Mouse (Mus musculus): Measurements from ENCODE around the gene Ube2u. TPM values are rescaled to one million over a fixed set of nuclear protein-coding genes. Genes with fewer than 3 reads are reported as not detected.
"Not testable (repeated sequence)": the region's sequence is repeated elsewhere in the genome, so short reads cannot be mapped to it uniquely, and the experiment has no call there.

Gene Ube2u
- polyA plus RNA-seq (2016; fragmentation: Nextera tagmentation; extraction: Ambion mirVana), result 0.69 and 0.88 TPM in 2 replicates

DNA sequence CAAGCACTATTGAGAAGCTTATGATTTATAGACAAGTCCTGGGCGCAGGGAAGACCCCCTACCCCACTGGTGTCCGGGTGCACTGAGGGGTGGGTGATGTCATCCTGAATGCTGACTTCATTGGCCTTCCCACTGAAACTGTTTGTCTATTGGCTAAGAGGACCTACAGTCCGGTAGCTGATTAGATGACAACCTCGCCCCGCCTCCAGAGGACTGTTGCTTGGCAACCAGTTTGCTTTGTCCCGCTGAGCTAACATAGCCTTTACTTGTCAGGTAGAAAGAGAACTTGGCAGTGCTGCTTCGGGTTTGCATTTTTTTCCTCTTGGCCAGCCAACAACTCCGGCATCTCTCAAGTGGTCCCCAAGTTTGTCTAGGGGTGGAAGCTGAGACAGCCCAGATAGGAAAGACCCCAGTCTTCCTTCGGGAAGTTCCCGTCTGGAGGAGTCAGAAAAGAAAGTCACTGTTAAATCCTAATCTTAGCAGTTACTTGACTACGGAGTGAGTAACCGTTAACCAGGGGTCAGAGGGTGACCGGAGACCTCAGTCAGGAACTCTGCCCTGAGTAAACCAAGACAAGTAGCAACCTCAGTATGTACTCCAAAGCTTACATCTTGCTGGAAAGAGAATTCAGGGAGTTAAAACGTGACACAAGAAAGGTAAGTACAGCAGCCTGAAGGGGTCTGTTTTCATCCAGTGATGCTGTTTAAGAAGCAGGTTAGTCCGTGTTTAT, at the start of gene Ube2u:
Ube2u (plus strand) TSS at position 258 of the 730 bp plus-strand sequence.
- Histone ChIP-seq H3K4me3 (replicated peaks) (peak within 1 kb of the TSS; percentile 31), H3K9me3 (no peaks in the 10 kb centered on the region), H3K4me2 (peak within 1 kb of the TSS; percentile 48), H3K27ac (no peak within 1 kb of the TSS), H3K9ac (no peak within 1 kb of the TSS; the same call in 1 of the 2 replicates), H3K27me3 (no peaks in the 10 kb centered on the region), H3K36me3 (replicated peaks) (no peaks in the 10 kb centered on the region), H3K4me1 (peaks cover 10% of the 10 kb centered on the region; the same call in 1 of the 2 replicates)
- peak; percentile 96 for ATAC-seq (ENCODE audit: low FRiP score)
- 24% methylated on average over 15 of the region's 15 CpGs for WGBS

- no peak for ATAC-seq (ENCODE audit: low FRiP score)
- H3K9me3 ChIP-seq, result no peaks in the 10 kb centered on the region
- no peak overlapping the region for H3K9ac ChIP-seq
- no peak overlapping the region for H3K27ac ChIP-seq
- no peaks in the 10 kb centered on the region for H3K27me3 ChIP-seq
- no peak overlapping the region for H3K4me3 ChIP-seq (replicated peaks)
- no peak overlapping the region for H3K4me2 ChIP-seq
- H3K4me1 ChIP-seq, result no peaks in the 10 kb centered on the region
- 90% methylated on average over 2 of the region's 2 CpGs for WGBS
- H3K36me3 ChIP-seq (replicated peaks), result no peaks in the 10 kb centered on the region
These were observed 49.2 kb upstream of the Ube2u start for GRCm38 (mm10) chr4:100429371-100429900.

DNA sequence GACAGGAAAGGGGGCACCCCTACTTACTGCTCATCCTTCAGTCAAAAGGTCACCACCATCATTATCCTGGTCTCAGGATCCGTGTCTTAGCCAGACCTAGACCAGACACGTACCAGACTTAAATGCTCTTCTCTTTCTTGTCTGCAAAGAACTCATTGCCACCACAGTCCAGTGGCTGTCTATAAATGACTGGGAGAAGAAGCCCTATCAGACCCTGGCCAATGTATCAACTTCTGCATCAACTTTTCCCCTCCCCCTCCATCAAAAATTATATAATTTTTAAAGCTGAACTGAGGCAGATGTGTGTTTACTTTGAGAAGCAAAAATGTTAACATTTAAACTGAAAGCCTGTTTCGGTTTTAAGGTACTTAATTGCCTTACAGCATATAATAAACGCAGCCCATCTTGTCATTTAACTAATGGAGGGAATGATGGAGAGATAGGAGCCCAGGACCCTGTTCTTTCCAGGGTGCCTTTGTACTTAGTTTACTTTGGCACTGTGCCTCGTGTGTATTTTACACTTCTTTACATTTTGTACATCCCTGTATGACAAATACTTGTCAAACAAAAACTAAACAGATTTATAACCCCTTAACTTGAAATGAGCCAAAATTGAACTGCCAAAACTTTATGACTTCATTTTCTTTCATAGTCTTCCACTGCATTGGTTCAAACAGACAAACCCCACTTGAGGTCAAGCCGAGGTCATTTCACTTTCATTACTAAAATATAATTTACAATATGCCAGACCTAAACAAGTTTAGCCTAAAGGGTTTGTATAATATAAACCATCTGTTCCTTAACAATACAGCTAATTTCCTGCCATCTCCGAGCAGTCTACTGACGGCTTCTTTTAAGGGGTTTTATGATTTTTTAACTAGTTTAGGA, 43.1 kb upstream of the Ube2u start:
- Histone ChIP-seq H3K4me3 (replicated peaks) (no peak overlapping the region), H3K27me3 (no peaks in the 10 kb centered on the region), H3K4me2 (no peak overlapping the region), H3K4me1 (no peaks in the 10 kb centered on the region), H3K36me3 (replicated peaks) (no peaks in the 10 kb centered on the region), H3K9ac (no peak overlapping the region), H3K9me3 (no peaks in the 10 kb centered on the region), H3K27ac (no peak overlapping the region)
- 82% methylated on average over 8 of the region's 8 CpGs for WGBS
- no peak for ATAC-seq (ENCODE audit: low FRiP score)

DNA sequence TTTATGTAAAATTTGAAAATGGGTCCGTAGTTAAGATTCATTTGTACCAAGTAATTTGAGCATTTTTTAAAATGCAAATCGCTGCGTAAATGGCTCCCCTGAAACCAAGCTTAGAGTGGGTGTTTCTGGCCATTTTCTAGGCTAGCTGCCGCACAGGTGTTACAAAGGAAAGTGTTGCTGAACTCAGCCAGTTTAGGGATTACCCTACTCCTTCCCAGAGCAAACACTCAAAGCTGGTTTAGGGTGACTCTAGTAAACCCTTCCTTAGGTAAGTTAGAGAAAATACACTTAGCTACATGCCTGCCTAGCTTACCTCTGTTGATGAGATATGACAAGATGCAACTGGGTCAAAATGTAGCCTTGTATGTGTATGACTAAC, 42.5 kb upstream of the Ube2u start:
- H3K4me2 ChIP-seq, result no peak overlapping the region
- H3K4me3 ChIP-seq (replicated peaks), result no peak overlapping the region

DNA sequence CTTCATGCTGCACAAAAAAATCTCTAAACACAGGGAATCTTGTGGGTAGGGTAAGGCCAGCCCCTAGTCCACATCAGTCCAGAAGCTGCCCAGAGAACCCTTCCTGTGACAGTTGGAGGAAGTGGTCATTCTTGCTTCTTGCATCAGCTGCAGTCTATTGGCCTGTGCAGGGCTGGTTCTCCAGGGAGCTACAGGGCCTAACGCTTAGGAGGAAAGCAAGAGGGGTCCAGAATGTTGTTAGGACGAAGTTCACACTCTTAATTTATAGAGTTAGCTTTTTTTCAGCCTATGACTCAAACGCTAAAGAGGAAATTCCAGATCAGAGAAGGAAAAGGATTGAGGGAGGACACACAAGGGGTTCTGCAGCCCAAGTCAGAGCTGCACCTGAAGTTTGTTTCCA, 31.8 kb upstream of the Ube2u start:
- ATAC-seq (ENCODE audit: low FRiP score), result no peak
- Histone ChIP-seq H3K27ac (no peak overlapping the region), H3K4me2 (no peak overlapping the region), H3K4me1 (no peaks in the 10 kb centered on the region), H3K27me3 (no peaks in the 10 kb centered on the region), H3K9me3 (no peaks in the 10 kb centered on the region), H3K4me3 (replicated peaks) (no peak overlapping the region), H3K9ac (no peak overlapping the region), H3K36me3 (replicated peaks) (no peaks in the 10 kb centered on the region)
- 69% methylated on average over 3 of the region's 3 CpGs for WGBS

More for the DNA sequence above, 42.5 kb upstream of the Ube2u start:
- no peaks in the 10 kb centered on the region for H3K27me3 ChIP-seq
- WGBS, result 83% methylated on average over 4 of the region's 4 CpGs
- H3K36me3 ChIP-seq (replicated peaks), result no peaks in the 10 kb centered on the region
- H3K27ac ChIP-seq, result no peak overlapping the region
- no peaks in the 10 kb centered on the region for H3K4me1 ChIP-seq
- H3K9me3 ChIP-seq, result no peaks in the 10 kb centered on the region
- H3K9ac ChIP-seq, result no peak overlapping the region
- ATAC-seq (ENCODE audit: low FRiP score), result no peak

- Histone ChIP-seq H3K9ac (no peak overlapping the region), H3K9me3 (no peaks in the 10 kb centered on the region), H3K4me2 (no peak overlapping the region), H3K36me3 (replicated peaks) (no peaks in the 10 kb centered on the region), H3K27me3 (no peaks in the 10 kb centered on the region), H3K4me3 (replicated peaks) (no peak overlapping the region), H3K27ac (no peak overlapping the region), H3K4me1 (no peaks in the 10 kb centered on the region)
- WGBS, result 68% methylated on average over 9 of the region's 9 CpGs
- no peak for ATAC-seq (ENCODE audit: low FRiP score)
These were observed 16.0 kb upstream of the Ube2u start for GRCm38 (mm10) chr4:100462493-100463120.

GRCm38 (mm10) chr4:100488447-100488846, 9.8 kb downstream of the Ube2u start:
- 93% methylated on average over 3 of the region's 3 CpGs for WGBS
- Histone ChIP-seq H3K4me1 (no peaks in the 10 kb centered on the region), H3K27ac (no peak overlapping the region), H3K36me3 (replicated peaks) (no peaks in the 10 kb centered on the region), H3K27me3 (no peaks in the 10 kb centered on the region), H3K9ac (no peak overlapping the region), H3K4me3 (replicated peaks) (no peak overlapping the region), H3K4me2 (no peak overlapping the region), H3K9me3 (no peaks in the 10 kb centered on the region)
- no peak for ATAC-seq (ENCODE audit: low FRiP score)

- H3K36me3 ChIP-seq (replicated peaks), result no peaks in the 10 kb centered on the region
- WGBS, result 95% methylated on average over 3 of the region's 3 CpGs
- H3K9ac ChIP-seq, result no peak overlapping the region
- no peaks in the 10 kb centered on the region for H3K9me3 ChIP-seq
- ATAC-seq (ENCODE audit: low FRiP score), result no peak
- H3K4me3 ChIP-seq (replicated peaks), result no peak overlapping the region
- H3K4me1 ChIP-seq, result no peaks in the 10 kb centered on the region
- H3K4me2 ChIP-seq, result no peak overlapping the region
- no peak overlapping the region for H3K27ac ChIP-seq
- no peaks in the 10 kb centered on the region for H3K27me3 ChIP-seq
These were observed 16.5 kb downstream of the Ube2u start for GRCm38 (mm10) chr4:100495176-100495575.

GRCm38 (mm10) chr4:100496521-100496920, 17.9 kb downstream of the Ube2u start:
- no peaks in the 10 kb centered on the region for H3K4me1 ChIP-seq
- H3K4me3 ChIP-seq (replicated peaks), result no peak overlapping the region
- 93% methylated on average over 1 of the region's 1 CpGs for WGBS
- H3K27me3 ChIP-seq, result no peaks in the 10 kb centered on the region
- H3K9ac ChIP-seq, result no peak overlapping the region
- H3K36me3 ChIP-seq (replicated peaks), result no peaks in the 10 kb centered on the region
- H3K27ac ChIP-seq, result no peak overlapping the region
- H3K4me2 ChIP-seq, result no peak overlapping the region
- H3K9me3 ChIP-seq, result no peaks in the 10 kb centered on the region
- ATAC-seq (ENCODE audit: low FRiP score), result no peak

DNA sequence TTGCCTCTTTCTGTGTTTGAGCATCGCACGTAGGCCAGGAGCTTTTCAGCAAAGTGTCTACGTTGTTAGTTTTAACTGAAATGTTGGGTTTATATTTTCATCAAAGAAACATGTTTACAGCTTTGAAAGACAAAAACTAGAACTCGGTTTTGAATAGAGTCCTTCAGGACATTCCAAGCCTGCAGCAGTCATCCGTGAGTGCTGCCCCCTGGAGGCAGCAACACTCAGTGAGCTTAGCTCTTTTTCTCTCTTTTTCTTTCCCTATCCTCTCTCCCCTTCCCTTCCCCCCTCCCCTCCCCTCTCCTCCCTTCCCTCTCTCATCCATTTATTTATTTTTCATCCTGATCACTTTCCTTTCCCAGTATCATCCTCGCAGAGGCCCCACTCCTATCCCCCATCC, 19.5 kb downstream of the Ube2u start:
- H3K27ac ChIP-seq, result no peak overlapping the region
- 56% methylated on average over 6 of the region's 6 CpGs for WGBS
- no peaks in the 10 kb centered on the region for H3K27me3 ChIP-seq
- no peak overlapping the region for H3K4me2 ChIP-seq
- H3K9me3 ChIP-seq, result no peaks in the 10 kb centered on the region
- no peaks in the 10 kb centered on the region for H3K36me3 ChIP-seq (replicated peaks)
- H3K4me1 ChIP-seq, result no peaks in the 10 kb centered on the region
- H3K4me3 ChIP-seq (replicated peaks), result no peak overlapping the region
- H3K9ac ChIP-seq, result no peak overlapping the region
- ATAC-seq (ENCODE audit: low FRiP score), result no peak

DNA sequence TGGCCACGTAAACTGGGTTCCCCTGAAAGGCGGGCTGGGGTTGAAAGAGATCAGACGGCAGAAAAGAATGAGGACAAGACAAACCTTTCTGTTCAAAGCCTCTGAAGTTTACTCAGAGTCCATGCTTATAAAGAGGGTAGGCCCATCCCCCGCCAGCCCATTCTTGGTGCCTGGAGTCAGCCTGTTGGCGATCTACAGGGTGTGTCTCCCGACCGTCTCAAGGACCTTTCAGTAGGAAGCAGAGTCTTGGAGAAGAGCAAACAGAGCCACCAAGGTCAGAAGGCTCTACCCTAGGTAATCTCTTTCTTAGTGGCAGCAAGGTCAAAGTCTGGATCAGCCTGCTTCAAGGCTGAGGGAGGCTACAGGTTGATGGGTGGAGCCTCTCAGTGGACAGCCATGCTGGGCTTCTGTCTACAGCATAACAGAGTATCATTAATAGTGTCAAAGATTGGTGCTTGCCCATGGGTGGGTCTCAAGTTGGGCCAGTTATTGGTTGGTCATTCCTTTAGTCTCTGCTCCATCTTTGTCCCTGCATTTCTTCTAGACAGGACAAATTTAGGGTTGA, 20.5 kb downstream of the Ube2u start:
- not testable (repeated sequence) for H3K9me3 ChIP-seq; H3K4me2 ChIP-seq; H3K27ac ChIP-seq; H3K4me3 ChIP-seq (replicated peaks); H3K9ac ChIP-seq; H3K4me1 ChIP-seq; H3K36me3 ChIP-seq (replicated peaks); ATAC-seq (ENCODE audit: low FRiP score); H3K27me3 ChIP-seq
- WGBS, result 90% methylated on average over 7 of the region's 7 CpGs

- no peaks in the 10 kb centered on the region for H3K36me3 ChIP-seq (replicated peaks)
- no peak overlapping the region for H3K4me3 ChIP-seq (replicated peaks)
- no peaks in the 10 kb centered on the region for H3K27me3 ChIP-seq
- no peak for ATAC-seq (ENCODE audit: low FRiP score)
- H3K9me3 ChIP-seq, result no peaks in the 10 kb centered on the region
- H3K9ac ChIP-seq, result no peak overlapping the region
- WGBS, result 92% methylated on average over 2 of the region's 2 CpGs
- no peak overlapping the region for H3K27ac ChIP-seq
- H3K4me1 ChIP-seq, result no peaks in the 10 kb centered on the region
- no peak overlapping the region for H3K4me2 ChIP-seq
These were observed 24.7 kb downstream of the Ube2u start for GRCm38 (mm10) chr4:100503337-100503736.
